Mouse (Mus musculus) layer of hippocampus, postnatal 14 days (tissue): Measurements from ENCODE around the gene Pomp. TPM values are rescaled to one million over a fixed set of nuclear protein-coding genes. Genes with fewer than 3 reads are reported as not detected.
"Not testable (repeated sequence)": the region's sequence is repeated elsewhere in the genome, so short reads cannot be mapped to it uniquely, and the experiment has no call there.

Experiments used
- DNase-seq, 2 experiments: peaks; one replicate each; pipeline ENCODE4 v3.0.0; 2021 to 2022; ENCODE audit warnings: low spot score in 2 of 2, mixed read lengths in 1 of 2
- total RNA-seq, 2 experiments: library from RNA; stranded (reverse); gene quantifications; 2 replicates each; pipeline ENCODE4 v1.2.3; 2021

Gene Pomp
- total RNA-seq, 2 experiments from 2014 or later = 139 to 153 TPM

- not testable (repeated sequence) for DNase-seq
Observed at GRCm38 (mm10) chr5:147896501-147896900, 36.2 kb downstream of the Pomp start.

- DNase-seq = no peak
Observed at GRCm38 (mm10) chr5:147898254-147898653, 38.0 kb downstream of the Pomp start.

GRCm38 (mm10) chr5:147898968-147899549 is 38.8 kb downstream of the Pomp start:
- no peak for DNase-seq

DNA sequence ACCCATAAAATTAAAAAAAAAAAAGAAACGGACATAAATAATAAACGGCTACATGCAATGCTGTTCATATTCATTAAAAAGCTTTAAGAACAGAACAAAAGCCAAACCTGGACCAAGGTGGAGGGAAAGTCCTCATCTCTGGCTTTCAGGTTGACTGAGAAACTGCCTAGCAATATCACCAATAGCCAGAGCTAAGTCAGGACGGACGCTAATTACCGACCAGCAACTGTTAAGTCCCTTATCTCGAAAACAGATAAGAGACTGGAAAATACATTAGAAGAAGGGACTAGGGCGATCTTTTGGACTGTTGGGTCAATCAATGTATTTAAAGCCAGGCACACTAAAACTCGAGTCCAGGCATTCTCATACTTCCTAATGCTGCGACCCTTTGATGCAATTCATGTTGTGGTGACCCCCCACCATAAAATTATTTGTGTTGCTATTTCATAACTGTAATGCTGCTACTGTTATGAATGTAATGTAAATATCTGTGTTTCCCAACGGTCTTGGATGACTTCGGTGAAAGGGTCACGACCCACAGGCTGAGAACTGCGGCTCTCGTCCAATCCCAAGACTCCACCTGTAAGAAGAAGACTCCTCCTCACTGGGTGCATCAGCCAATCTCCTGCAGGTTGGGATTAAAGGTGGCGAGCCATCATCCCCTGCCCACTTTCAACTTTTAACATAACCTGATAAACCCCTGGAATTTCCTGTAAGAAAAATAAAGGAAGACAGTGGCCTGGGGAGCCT is 41.9 kb downstream of the Pomp start:
- DNase-seq = no peak

DNA sequence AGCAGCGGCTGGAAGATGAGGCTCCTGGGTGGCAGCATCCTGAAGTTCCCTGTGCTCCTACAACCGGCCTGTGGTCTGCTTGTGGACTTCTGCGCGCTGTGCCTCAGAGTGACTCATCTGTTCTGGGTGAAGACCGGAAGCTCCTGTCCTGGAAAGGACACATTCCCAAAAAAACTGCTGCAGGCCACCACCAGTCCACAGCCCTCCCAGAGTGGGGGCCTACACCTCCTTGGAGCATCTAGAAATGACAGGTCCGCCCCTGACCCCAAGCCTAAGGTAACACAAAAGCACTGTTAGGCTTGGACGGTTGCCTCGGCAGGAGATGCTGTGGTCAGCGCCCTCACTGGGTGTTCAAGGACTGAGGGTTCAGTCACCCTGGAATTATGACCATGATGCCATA is 42.9 kb downstream of the Pomp start:
- no peak for DNase-seq

GRCm38 (mm10) chr5:147907144-147907543 is 46.9 kb downstream of the Pomp start:
- DNase-seq = no peak

DNA sequence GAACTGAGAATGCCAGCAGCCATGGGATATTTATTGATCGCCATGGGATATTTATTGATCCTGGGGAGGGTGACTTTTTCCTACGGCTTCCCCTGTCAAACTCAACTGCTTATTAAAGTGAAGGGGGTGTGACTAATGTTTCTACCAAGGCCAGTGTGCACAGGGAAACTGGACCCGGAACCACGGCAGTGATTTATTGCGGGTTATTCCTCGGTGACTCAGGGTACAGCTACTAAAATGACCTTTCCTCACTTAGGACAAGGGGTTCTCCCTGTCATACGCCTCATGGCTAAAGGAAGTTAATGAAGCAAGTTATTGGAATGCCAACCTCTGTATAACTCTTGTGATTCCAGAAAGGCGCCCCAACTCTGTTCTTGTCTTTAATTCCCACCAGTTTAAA is 47.6 kb downstream of the Pomp start:
- DNase-seq = no peak

DNA sequence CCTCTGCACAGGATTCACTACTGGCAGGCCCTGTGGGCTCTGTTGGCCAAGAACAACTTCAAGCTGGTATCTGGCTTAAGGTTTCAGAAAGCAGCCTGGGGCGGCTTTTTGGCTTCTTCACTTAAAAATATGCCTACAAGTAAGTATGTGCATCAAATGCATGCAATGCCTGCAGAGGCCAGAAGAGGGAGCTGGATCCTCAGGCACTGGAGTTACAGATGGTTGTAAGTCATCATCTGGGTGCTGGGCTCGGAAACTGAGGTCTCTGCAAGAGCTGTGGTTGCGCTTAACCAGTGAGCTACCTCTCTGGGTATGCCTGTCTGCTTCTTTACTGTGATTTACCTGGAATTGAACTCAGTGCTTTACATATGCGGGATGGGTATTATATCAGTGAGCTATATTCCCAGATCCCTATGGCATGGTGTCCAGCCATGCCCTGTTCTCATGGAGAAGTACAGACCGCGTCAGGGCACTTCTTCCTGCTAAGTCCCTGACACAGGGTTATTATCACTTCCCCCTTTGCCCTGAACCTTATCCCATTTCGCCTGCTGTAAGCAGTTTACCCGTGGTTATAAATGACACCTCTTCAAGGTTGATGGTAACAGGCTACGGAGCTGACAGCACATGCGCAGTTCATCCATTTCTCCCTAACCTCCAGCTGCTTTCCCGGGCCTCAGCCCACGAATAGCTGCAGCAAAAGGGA is 50.7 kb downstream of the Pomp start:
- no peak for DNase-seq

DNA sequence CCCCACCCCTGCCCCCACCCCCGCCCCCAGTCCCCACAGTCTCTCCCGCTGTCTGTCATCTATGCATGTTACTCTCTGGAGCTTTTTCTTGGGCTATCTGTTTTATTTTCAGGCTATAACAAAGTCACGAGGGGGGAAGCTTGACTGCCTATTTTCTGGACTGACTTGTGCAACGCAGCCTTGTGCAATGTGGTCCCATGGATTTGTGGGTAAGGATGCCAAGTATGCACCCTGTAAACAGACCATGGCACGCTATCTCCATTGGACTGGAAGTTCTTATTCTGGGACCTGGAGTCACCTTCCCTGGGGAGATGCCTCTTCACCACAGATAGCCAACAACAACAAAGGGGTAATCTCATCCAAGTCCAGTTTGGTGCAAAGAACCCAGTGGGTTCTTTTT is 51.5 kb downstream of the Pomp start:
- DNase-seq = no peak

- DNase-seq = no peak
Observed at GRCm38 (mm10) chr5:147913241-147913842, 53.1 kb downstream of the Pomp start.

DNA sequence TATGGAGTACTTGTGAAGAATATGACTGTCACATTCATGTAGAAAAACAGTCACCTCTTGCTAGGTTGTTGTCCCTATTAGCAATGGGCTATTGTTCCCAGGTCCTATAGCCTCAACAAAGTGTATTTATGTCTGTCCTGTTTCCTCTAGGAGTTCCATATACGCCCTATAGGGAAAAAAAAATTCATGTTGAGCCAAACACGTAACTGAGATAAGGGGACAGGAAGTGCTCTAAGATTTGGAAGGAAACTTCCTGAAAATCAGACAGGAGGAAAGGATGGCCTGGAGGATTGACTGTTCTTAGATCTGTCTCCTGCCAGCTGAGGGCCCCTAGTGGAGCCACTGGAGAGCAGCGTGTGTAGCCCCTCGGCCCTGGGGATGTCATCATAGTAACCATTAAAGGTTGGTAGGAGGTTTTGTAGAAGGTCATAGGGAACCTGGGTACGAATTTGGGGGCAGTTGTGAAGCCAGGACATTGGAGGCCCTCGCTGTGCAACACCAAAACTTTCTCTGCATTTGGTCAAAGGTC is 54.8 kb downstream of the Pomp start:
- no peak for DNase-seq

- DNase-seq = no peak
Observed at GRCm38 (mm10) chr5:147916171-147916570, 55.9 kb downstream of the Pomp start.

GRCm38 (mm10) chr5:147918044-147918846 is 58.0 kb downstream of the Pomp start:
- DNase-seq = no peak

GRCm38 (mm10) chr5:147924621-147925020 is 64.4 kb downstream of the Pomp start:
- no peak for DNase-seq

Other genes starting within 250 kb of the Pomp start
- gene Flt1, start 134.4 kb upstream of the Pomp start, total RNA-seq = 10 to 100 TPM; 28.4 to 30.1 TPM
- 1 to 10 TPM; 6.3 to 7.1 TPM for gene Slc46a3, start 34.4 kb downstream of the Pomp start, total RNA-seq
- gene Mtus2, start 96.9 kb downstream of the Pomp start, total RNA-seq = 10 to 100 TPM; 32.7 to 33.6 TPM